Mouse (Mus musculus) neutrophil, adult 5-6 weeks (primary cell): ENCODE results near the gene Cc2d2b. TPM values are rescaled to one million over a fixed set of nuclear protein-coding genes. Genes with fewer than 3 reads are reported as not detected.

Experiments
- total RNA-seq: library from RNA; stranded (forward); fragments of 200-1000 nt; gene quantifications from 2 replicates; pipeline ENCODE4 v1.2.3, GENCODE M21; 2017

Gene Cc2d2b
- total RNA-seq, 1 experiment from 2014 or later: 1.2 TPM

Other genes starting within 250 kb of the Cc2d2b start
- 9.8 and 17.2 TPM in 2 replicates for gene Sorbs1, start 235.0 kb upstream of the Cc2d2b start, total RNA-seq
- 8.3 and 10.8 TPM in 2 replicates for gene Aldh18a1, start 160.3 kb upstream of the Cc2d2b start, total RNA-seq
- 6.2 and 7.0 TPM in 2 replicates for gene Tctn3, start 136.5 kb upstream of the Cc2d2b start, total RNA-seq
- gene Entpd1, start 136.4 kb upstream of the Cc2d2b start, total RNA-seq: 274 and 277 TPM in 2 replicates
- gene Ccnj, start 82.5 kb downstream of the Cc2d2b start, total RNA-seq: 16.5 and 18.3 TPM in 2 replicates
- gene Zfp518a, start 146.0 kb downstream of the Cc2d2b start, total RNA-seq: 35.4 and 40.0 TPM in 2 replicates
- gene Blnk, start 245.8 kb downstream of the Cc2d2b start, total RNA-seq: 181 and 203 TPM in 2 replicates